Mouse (Mus musculus) heart, postnatal 36 days (tissue): ENCODE results near the gene Gm20532. TPM values are rescaled to one million over a fixed set of nuclear protein-coding genes. Genes with fewer than 3 reads are reported as not detected.

ENCODE experiments used
- DNase-seq, 2 experiments: peaks; one replicate each; pipeline ENCODE4 v3.0.0; 2021 to 2022
- intact Hi-C: fragments of 180-260 bp; cut with DNase I; formaldehyde crosslinking; loops from one replicate; pipeline ENCODE4 v1.15.1; 2025
- total RNA-seq, 2 experiments: library from RNA; stranded (reverse); gene quantifications; 2 replicates each; pipeline ENCODE4 v1.2.3; 2021

Gm20532 gene
- total RNA-seq, 2 experiments from 2014 or later: not detected

DNA sequence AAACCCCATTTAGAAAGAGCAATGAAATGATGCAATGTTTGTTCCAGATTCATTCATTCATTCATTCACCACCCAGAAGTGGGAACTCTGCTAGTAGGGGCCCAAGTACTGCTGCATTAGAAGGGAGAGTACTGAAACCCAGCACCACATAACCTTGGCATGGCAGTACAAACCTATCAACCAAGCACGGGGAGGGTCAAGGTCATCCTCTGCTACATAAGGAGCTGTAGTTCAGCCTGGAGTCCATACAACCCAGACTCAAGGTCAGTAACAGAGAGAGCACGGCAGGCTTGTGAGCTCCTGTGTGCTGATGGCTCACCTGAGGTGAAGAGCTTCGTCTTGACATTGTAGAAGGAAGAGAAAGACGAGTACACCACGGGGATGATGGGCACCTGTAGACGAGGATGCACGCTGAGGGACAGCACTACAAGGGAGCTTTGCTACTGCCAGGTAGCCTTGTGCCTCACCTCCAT, 8.1 kb downstream of the Gm20532 start:
- DNase-seq: no peak
- intact Hi-C loops: no loop called here

DNA sequence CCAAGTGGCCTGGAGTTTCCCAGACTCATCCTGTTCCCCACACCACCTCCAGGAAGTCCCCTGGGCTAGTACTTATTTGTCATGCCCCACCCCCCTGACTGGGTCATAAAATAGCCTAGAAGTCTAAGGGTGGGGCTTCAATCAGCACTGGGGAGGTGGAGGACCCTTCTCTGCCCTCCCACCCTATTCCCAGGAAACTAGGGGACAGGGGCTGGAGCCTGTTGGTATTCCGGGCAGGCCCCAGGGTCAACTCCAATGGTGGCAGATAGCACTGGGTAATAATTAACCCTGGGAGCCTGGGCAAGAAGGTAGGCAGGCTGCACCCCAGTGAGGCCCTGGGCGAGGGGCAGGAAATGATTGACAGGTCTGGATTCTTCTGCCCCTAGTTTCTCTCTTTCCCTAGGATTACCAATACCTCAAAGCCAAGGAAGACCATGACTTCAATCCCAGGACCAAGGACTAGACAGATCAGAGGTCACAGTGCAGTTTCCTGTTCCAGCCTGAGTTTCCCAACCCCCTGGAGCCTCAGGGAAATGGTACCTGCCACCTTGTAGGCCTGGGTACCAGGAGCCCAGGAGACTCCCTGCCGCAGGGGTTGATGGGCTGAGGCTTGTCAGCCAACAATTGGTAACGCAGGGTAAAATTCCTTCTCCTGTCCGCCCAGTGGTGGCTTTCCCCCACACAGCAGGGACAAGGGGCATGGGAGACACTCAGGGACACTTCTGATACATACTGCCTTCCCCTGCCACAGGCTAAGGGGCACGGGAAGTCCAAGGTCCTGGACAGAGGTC, 8.7 kb downstream of the Gm20532 start:
- intact Hi-C loops: no loop called here
- no peak for DNase-seq

DNA sequence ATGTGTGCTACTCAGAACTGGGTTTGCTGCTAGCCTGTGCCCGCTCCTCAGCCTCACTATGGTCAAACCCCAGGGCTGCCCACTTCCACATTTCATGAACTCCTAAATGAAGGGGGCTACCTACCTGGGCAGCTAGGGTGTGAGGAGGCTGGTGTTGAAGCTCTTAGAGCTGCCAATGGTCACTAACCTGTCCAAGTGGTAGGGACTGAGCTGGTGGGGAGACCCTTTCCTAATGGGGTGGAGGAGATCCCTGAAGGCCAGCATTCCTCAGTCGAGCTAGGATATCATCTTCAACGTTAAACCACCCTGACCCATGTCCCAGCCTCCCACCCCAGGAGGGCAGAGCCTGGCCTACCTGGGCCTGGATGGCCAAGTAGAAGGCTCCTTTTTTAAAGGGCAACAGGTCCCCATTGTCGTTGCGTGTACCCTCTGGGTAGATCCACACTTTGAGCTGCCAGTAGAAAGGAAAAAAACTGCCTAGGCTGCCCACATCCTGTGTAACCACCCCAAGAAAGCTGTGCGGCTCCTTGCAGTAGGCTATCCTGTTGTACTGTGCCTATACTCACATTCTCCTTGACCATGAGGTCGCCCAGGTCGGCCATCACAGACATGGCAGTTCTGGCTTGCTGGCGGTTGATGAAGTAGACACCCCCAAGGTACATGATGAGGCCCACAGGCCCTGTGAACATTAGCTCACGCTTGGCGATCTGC, 9.4 kb downstream of the Gm20532 start:
- DNase-seq: no peak
- intact Hi-C loops: no loop called here

GRCm38 (mm10) chr2:26596898-26597297, 10.5 kb downstream of the Gm20532 start:
- DNase-seq: no peak
- intact Hi-C loops: no loop called here

GRCm38 (mm10) chr2:26597810-26598209, 11.4 kb downstream of the Gm20532 start:
- no peak for DNase-seq
- intact Hi-C loops: no loop called here

- no peak for DNase-seq
- intact Hi-C loops: no loop called here
Measured at GRCm38 (mm10) chr2:26598462-26598861, 12.0 kb downstream of the Gm20532 start.

- DNase-seq: no peak
Measured at GRCm38 (mm10) chr2:26599965-26600364, 13.5 kb downstream of the Gm20532 start.

DNA sequence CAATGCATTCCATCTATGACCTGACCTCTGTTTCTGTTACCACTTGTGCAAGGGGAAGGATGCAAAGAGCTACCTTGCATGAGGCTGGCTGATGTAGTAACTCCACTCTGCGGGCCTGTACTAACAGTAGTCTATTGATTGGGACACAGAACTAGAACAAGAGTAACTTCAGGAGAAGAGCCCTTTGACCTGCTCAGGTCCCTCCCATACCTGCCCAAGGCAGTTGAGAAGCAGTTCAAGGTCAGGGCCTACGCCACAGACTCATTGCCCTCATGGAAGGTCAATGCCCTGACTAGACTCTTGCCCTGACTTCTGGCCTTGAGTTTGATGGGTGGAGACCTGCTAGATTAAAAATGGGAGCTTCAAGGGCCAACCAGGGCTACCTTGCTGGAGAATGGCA, 14.2 kb downstream of the Gm20532 start:
- no peak for DNase-seq
- intact Hi-C loops: no loop called here

More at GRCm38 (mm10) chr2:26599965-26600364, 13.5 kb downstream of the Gm20532 start:
- intact Hi-C loops: no loop called here

GRCm38 (mm10) chr2:26601595-26601994, 15.2 kb downstream of the Gm20532 start:
- no peak for DNase-seq
- intact Hi-C loops: no loop called here

DNA sequence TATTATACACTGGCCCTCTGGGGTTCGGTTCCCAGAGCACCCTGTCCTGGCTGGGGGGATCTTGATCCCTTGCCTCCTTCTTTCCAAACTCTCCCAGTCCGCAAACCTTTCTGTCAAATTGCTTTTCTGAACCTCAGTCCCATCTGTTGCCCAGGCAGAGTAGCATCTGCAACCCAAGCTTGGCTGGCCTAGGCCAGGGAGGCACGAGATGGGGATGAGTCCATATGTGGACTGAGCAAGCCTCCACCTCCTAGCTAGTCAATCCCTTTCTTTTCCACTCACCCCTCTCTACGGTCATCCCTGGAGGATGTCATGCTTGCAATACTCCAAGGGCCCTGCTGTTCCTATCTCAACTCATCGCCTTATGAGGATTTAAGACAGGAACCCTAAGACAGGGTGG, 16.2 kb downstream of the Gm20532 start:
- intact Hi-C loops: no loop called here
- DNase-seq: peak in 1 of 2 experiments; percentile 2

GRCm38 (mm10) chr2:26603159-26603558, 16.7 kb downstream of the Gm20532 start:
- intact Hi-C loops: no loop called here
- DNase-seq: peak in 1 of 2 experiments; percentile 30

GRCm38 (mm10) chr2:26603720-26604671, 17.6 kb downstream of the Gm20532 start, which contains the start of gene Agpat2:
TSS of gene Agpat2 (minus strand) at chr2:26604417.
- intact Hi-C loops: loop anchor here (1.0 kb wide), 1 partner anchor 36 kb away; no protein-coding TSS in a partner anchor
- DNase-seq: peak; percentile 75 to 82

DNA sequence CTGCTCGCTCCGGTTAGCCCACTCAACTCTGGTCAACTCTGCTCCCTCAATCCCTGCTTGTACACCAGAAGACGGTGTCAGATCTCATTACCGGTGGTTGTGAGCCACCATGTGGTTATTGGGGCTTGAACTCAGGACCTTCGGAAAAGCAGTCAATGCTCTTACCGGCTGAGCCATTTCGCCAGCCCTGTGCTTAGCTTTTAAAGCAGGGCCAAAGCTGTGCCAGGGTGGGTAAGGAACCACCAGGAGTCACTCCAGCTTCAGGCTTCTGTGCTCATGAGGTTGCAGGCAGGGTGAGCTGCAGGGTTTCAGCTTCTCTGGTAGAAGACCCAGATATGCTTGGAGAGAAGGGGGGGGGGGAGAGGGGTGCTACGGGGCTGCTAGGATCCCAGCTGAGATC, 18.9 kb downstream of the Gm20532 start:
- intact Hi-C loops: no loop called here
- peak in 1 of 2 experiments; percentile 5 for DNase-seq

GRCm38 (mm10) chr2:26606579-26606978, 20.1 kb downstream of the Gm20532 start:
- no peak for DNase-seq
- intact Hi-C loops: no loop called here

GRCm38 (mm10) chr2:26607056-26607910, 20.8 kb downstream of the Gm20532 start:
- intact Hi-C loops: no loop called here
- peak; percentile 67 to 68 for DNase-seq

DNA sequence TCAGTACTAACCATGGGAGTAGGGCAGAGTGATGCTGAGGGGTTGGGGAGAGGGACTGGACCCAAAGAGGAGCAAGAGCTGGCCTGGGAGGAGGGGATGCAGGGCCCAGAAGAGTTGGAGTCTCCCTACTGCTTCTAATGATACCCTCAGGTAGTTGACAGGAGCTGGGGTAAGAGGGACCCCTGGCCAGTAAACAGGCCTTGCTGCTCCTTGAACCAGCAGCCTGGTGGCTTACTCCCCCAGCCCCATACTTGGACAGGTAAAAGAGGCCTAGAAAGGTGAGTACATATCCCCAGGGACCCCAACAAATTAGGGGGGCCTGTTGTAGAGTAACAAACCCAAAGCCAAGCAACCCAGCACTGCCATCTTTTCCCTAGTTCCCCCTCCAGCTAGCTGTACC, 22.3 kb downstream of the Gm20532 start:
- intact Hi-C loops: no loop called here
- no peak for DNase-seq

DNA sequence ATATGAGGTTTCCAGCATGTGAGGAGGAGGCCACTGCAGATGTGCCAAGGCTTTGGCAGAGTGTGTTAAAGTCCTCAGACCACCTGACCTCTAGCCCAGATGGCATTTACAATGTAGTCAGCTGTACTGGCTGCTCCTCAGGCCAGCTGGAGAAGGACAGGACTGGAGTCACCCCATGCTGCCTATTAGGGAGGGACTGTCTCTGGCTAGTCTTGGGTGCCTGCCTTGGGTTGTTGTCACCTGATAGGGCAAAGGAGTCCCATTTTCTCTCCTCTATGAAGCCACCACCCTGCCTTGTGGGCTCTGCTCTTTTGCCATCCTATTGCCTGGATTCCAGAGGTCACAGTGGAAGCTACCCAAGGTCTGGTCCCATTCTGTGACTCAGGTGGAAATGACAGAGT, 22.8 kb downstream of the Gm20532 start:
- peak in 1 of 2 experiments; percentile 53 for DNase-seq

GRCm38 (mm10) chr2:26610526-26610925, 24.1 kb downstream of the Gm20532 start:
- intact Hi-C loops: no loop called here
- no peak for DNase-seq

More for the DNA sequence above, 22.8 kb downstream of the Gm20532 start:
- intact Hi-C loops: no loop called here

GRCm38 (mm10) chr2:26611054-26611453, 24.6 kb downstream of the Gm20532 start:
- intact Hi-C loops: no loop called here

DNA sequence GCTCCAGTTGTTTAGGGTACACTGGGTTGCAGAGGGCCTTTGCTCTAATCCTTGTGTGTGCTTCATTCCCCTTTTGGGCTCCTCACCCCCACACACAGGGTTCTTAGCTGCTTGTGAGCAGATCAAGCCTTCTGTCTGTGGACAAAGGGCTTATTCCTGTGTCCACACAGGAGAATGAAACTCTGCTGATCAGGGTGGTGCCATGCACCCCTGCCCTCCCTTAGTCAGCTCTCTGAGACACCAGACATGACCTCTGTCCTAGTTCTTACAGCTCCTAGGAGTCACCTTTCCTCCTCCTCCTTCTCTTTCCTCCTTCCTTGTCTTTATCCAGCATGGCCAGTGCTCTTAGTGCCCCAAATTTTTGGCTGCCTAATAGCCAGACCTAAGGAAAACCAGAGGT, 25.5 kb downstream of the Gm20532 start:
- intact Hi-C loops: no loop called here
- DNase-seq: no peak

More at GRCm38 (mm10) chr2:26611054-26611453, 24.6 kb downstream of the Gm20532 start:
- no peak for DNase-seq
